Mouse (Mus musculus) heart, embryonic 15.5 days (tissue): ENCODE results near the gene Creg2. TPM values are rescaled to one million over a fixed set of nuclear protein-coding genes. Genes with fewer than 3 reads are reported as not detected.

Experiments used
- ATAC-seq: fragments of 200-750 bp; cut with Nextera tagmentation; replicated peaks from 2 replicates; pipeline ENCODE4 v1.8.0; 2017; ENCODE audit warnings: low read depth, moderate TSS enrichment; ENCODE audit not compliant: insufficient number of reproducible peaks, insufficient read depth, low FRiP score
- H3K27ac ChIP-seq: fragments of 300-500 bp; sonication (generic); 2 replicates; pipeline ENCODE4 v1.5.1; 2015; ENCODE audit warnings: mild to moderate bottlenecking, inconsistent platforms
- H3K27me3 ChIP-seq: fragments of 300-500 bp; sonication (generic); 2 replicates; pipeline ENCODE4 v1.6.1; 2015; ENCODE audit warnings: inconsistent platforms
- H3K36me3 ChIP-seq: fragments of 300-500 bp; sonication (generic); 2 replicates; pipeline ENCODE4 v1.6.1; 2015; ENCODE audit warnings: mild to moderate bottlenecking, inconsistent platforms
- H3K4me1 ChIP-seq: fragments of 300-500 bp; sonication (generic); replicated peaks from 2 replicates; pipeline ENCODE4 v1.6.1; 2015; ENCODE audit warnings: inconsistent platforms
- H3K4me2 ChIP-seq: fragments of 300-500 bp; sonication (generic); 2 replicates; pipeline ENCODE4 v1.6.1; 2015; ENCODE audit warnings: inconsistent platforms, mild to moderate bottlenecking, moderate library complexity
- H3K4me3 ChIP-seq: fragments of 300-500 bp; sonication (generic); 2 replicates; pipeline ENCODE4 v1.5.1; 2015; ENCODE audit warnings: mild to moderate bottlenecking, inconsistent platforms
- H3K9ac ChIP-seq: fragments of 300-500 bp; sonication (generic); 2 replicates; pipeline ENCODE4 v1.6.1; 2015; ENCODE audit warnings: mild to moderate bottlenecking, inconsistent platforms
- H3K9me3 ChIP-seq: fragments of 300-500 bp; sonication (generic); replicated peaks from 2 replicates; pipeline ENCODE4 v1.6.1; 2016; ENCODE audit warnings: inconsistent platforms
- WGBS: fragments of 180-500 bp; shearing (Covaris S2); methylation state at CpG from one replicate; pipeline ENCODE4 v1.1.7; 2015; ENCODE audit warnings: mixed read lengths; 5-methylcytosine and 5-hydroxymethylcytosine counted together
- polyA plus RNA-seq: library from polyadenylated mRNA; unstranded; fragments of >200 nt; fragmentation: Nextera tagmentation; extraction: Ambion mirVana; gene quantifications from 2 replicates; pipeline ENCODE4 v1.2.1, GENCODE M21; 2015

Creg2 gene
- polyA plus RNA-seq, 1 experiment from 2014 or later, result 0.01 TPM

- H3K4me2 ChIP-seq, result peak overlapping the region; percentile 100
- peaks cover 16% of the 10 kb centered on the region for H3K4me1 ChIP-seq
- H3K27me3 ChIP-seq, result peaks cover 60% of the 10 kb centered on the region
- ATAC-seq, result peak; percentile 72
- no peaks in the 10 kb centered on the region for H3K9me3 ChIP-seq
- H3K9ac ChIP-seq, result peak overlapping the region; percentile 40
- no peak overlapping the region for H3K27ac ChIP-seq
- 2% methylated on average over 72 of the region's 73 CpGs for WGBS
- H3K36me3 ChIP-seq, result no peaks in the 10 kb centered on the region
- peak overlapping the region; percentile 62 for H3K4me3 ChIP-seq
Measured at GRCm38 (mm10) chr1:39650435-39651240, 636 bp downstream of the Creg2 start.

DNA sequence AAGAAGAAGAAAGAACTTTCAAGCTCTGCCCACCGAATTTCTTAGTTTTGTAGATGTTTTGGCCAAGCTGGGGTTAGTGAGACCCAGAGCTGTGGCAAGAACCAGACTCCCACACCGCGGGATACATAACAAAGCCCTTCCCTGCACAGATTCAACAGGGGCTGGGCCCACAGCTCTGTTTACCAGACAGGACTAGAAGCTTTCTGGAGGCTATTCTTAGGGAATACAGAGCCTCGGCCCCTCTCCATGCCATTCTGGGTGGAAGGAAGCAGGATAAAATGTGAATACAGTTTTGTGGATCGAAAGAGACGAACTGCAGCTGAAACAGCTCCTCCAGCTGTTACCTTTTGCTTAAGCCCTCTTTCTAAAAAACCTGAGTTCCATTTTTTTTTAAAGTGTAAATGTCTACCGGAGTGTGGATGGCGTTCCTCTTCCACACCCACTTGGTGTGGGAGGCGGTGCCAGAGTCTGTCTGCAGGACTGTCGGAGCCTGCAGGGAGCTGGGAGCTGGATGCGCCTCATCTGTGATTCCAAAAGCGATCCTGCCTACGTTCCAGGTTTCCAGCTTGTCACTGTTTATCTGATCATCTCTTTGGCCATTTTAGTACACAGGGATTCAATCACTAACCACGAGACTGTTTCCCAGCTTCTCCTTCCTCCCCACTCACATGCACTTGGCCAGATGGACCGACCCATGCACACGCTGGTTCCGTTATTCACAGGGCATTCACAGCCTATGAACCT is 1.4 kb downstream of the Creg2 start:
- Histone ChIP-seq H3K4me1 (peaks cover 16% of the 10 kb centered on the region), H3K27ac (no peak overlapping the region), H3K27me3 (peaks cover 60% of the 10 kb centered on the region), H3K9me3 (no peaks in the 10 kb centered on the region), H3K9ac (peak overlapping the region; percentile 40), H3K36me3 (no peaks in the 10 kb centered on the region), H3K4me2 (peak overlapping the region; percentile 100), H3K4me3 (peak overlapping the region; percentile 62)
- 19% methylated on average over 17 of the region's 17 CpGs for WGBS
- ATAC-seq, result no peak

- Histone ChIP-seq H3K36me3 (no peaks in the 10 kb centered on the region), H3K27me3 (peaks cover 60% of the 10 kb centered on the region), H3K4me1 (peaks cover 16% of the 10 kb centered on the region), H3K4me2 (no peak overlapping the region), H3K9me3 (no peaks in the 10 kb centered on the region), H3K27ac (no peak overlapping the region), H3K4me3 (no peak overlapping the region), H3K9ac (no peak overlapping the region)
- no peak for ATAC-seq
- 82% methylated on average over 7 of the region's 7 CpGs for WGBS
Measured at GRCm38 (mm10) chr1:39648584-39648983, 2.7 kb downstream of the Creg2 start.

- 52% methylated on average over 8 of the region's 8 CpGs for WGBS
- ATAC-seq, result no peak
- Histone ChIP-seq H3K27ac (no peak overlapping the region), H3K9ac (no peak overlapping the region), H3K36me3 (no peaks in the 10 kb centered on the region), H3K27me3 (peaks cover 39% of the 10 kb centered on the region), H3K4me3 (no peak overlapping the region), H3K4me2 (no peak overlapping the region), H3K4me1 (peaks cover 15% of the 10 kb centered on the region), H3K9me3 (no peaks in the 10 kb centered on the region)
Measured at GRCm38 (mm10) chr1:39645905-39646759, 5.1 kb downstream of the Creg2 start.

DNA sequence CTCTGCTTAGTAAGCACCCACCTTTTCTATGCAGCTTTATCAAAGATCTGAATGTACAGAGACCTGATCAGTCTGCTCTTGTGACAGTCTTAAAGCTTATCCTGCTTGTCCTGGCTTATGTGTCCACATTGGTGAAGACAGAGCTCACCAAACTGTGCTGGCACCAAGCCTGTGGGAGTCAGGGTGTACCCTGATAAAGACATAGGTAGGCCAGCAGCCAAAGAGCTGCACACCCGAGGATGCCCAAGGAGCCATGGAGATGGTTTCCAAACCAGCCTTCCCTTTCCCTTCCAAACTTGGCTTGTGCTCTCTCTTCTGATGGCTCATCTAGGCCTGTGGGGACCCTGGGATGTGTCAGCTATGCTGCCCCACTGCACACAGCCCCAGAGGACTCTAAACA is 6.9 kb downstream of the Creg2 start:
- Histone ChIP-seq H3K36me3 (no peaks in the 10 kb centered on the region), H3K9me3 (no peaks in the 10 kb centered on the region), H3K27me3 (peaks cover 23% of the 10 kb centered on the region), H3K27ac (no peak overlapping the region), H3K4me2 (no peak overlapping the region), H3K4me1 (no peaks in the 10 kb centered on the region), H3K4me3 (no peak overlapping the region), H3K9ac (no peak overlapping the region)
- no peak for ATAC-seq
- 41% methylated on average over 1 of the region's 1 CpGs for WGBS

DNA sequence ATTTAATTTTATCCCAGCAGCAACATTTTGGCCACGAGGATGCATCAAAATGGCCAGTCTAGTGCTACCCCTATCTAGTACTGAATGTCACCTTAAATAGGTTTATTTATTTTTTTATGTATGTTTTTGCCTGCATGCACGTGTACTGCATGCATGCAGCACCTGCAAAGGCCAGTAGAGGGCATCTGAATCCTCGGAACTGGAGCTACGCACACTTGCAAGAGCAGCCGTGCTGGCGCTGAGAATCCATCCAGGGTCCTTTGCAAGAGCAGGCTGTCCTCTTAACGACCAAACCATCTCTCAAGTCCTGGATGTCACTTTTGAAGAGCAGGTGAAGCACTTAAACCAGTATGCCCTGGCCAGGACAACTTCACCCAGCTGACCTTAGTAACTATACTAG is 9.6 kb downstream of the Creg2 start:
- Histone ChIP-seq H3K4me3 (no peak overlapping the region), H3K27ac (no peak overlapping the region), H3K9me3 (no peaks in the 10 kb centered on the region), H3K36me3 (no peaks in the 10 kb centered on the region), H3K4me1 (no peaks in the 10 kb centered on the region), H3K4me2 (no peak overlapping the region), H3K27me3 (no peaks in the 10 kb centered on the region), H3K9ac (no peak overlapping the region)
- no peak for ATAC-seq
- WGBS, result 83% methylated on average over 7 of the region's 7 CpGs

- H3K9me3 ChIP-seq, result no peaks in the 10 kb centered on the region
- no peak overlapping the region for H3K9ac ChIP-seq
- H3K36me3 ChIP-seq, result no peaks in the 10 kb centered on the region
- no peak overlapping the region for H3K4me2 ChIP-seq
- no peak overlapping the region for H3K4me3 ChIP-seq
- H3K27ac ChIP-seq, result no peak overlapping the region
- H3K4me1 ChIP-seq, result no peaks in the 10 kb centered on the region
- ATAC-seq, result no peak
- H3K27me3 ChIP-seq, result no peaks in the 10 kb centered on the region
- 62% methylated on average over 8 of the region's 8 CpGs for WGBS
Measured at GRCm38 (mm10) chr1:39637139-39637538, 14.1 kb downstream of the Creg2 start.

GRCm38 (mm10) chr1:39636660-39637059 is 14.6 kb downstream of the Creg2 start:
- Histone ChIP-seq H3K4me2 (no peak overlapping the region), H3K36me3 (no peaks in the 10 kb centered on the region), H3K27me3 (no peaks in the 10 kb centered on the region), H3K4me3 (no peak overlapping the region), H3K27ac (no peak overlapping the region), H3K4me1 (no peaks in the 10 kb centered on the region), H3K9me3 (no peaks in the 10 kb centered on the region), H3K9ac (no peak overlapping the region)
- ATAC-seq, result no peak
- 5% methylated on average over 5 of the region's 5 CpGs for WGBS

DNA sequence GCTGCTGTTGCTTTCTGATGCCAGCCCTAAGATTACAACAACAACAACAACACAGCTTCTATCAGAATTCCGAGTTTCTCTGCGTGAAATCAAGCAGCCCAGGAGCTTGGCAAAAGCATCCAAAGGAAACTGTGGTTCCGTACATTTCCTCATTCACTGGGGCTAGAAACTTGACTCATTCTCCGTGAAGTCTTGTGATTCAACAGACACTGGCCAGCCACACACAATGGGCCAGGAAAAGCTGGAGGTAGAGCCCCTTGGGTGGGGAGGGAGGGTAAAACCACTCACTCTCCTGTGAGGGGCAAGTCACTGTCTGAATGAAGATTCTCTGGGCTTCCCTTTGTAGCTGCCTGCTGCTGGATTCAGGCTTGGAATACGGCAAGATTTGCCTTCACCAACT is 15.1 kb downstream of the Creg2 start:
- H3K9me3 ChIP-seq, result no peaks in the 10 kb centered on the region
- H3K27ac ChIP-seq, result no peak overlapping the region
- no peaks in the 10 kb centered on the region for H3K36me3 ChIP-seq
- no peak overlapping the region for H3K4me2 ChIP-seq
- WGBS, result 45% methylated on average over 5 of the region's 5 CpGs
- H3K4me1 ChIP-seq, result no peaks in the 10 kb centered on the region
- H3K4me3 ChIP-seq, result no peak overlapping the region
- no peaks in the 10 kb centered on the region for H3K27me3 ChIP-seq
- no peak for ATAC-seq
- H3K9ac ChIP-seq, result no peak overlapping the region

GRCm38 (mm10) chr1:39628606-39629005 is 22.7 kb downstream of the Creg2 start:
- no peak overlapping the region for H3K4me3 ChIP-seq
- H3K9me3 ChIP-seq, result no peaks in the 10 kb centered on the region
- H3K27ac ChIP-seq, result no peak overlapping the region
- H3K4me1 ChIP-seq, result no peaks in the 10 kb centered on the region
- no peak overlapping the region for H3K9ac ChIP-seq
- 74% methylated on average over 9 of the region's 9 CpGs for WGBS
- no peak for ATAC-seq
- H3K4me2 ChIP-seq, result no peak overlapping the region
- no peaks in the 10 kb centered on the region for H3K36me3 ChIP-seq
- no peaks in the 10 kb centered on the region for H3K27me3 ChIP-seq

DNA sequence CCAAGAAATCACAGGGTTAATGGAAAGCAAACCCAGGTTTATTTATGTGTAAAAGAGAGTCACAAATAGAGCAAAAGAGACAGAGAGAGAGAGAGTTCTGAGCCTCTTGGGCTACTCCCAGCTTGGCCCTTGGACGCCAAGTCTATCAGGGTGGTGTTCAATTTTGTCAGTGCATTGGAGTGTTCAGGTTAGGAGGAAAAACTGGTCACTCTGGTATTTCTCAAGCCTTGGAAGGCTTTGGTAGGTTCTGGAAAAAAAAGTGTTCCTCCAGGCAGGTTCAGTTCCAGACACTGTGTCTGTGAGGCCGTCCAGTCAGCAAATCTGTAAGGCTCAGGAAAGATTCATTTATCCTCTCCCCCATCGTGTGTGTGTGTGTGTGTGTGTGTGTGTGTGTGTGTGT is 25.8 kb downstream of the Creg2 start:
- Histone ChIP-seq H3K9me3 (no peaks in the 10 kb centered on the region), H3K27me3 (no peaks in the 10 kb centered on the region), H3K4me1 (no peaks in the 10 kb centered on the region), H3K4me2 (no peak overlapping the region), H3K27ac (no peak overlapping the region), H3K4me3 (no peak overlapping the region), H3K36me3 (no peaks in the 10 kb centered on the region), H3K9ac (no peak overlapping the region)
- ATAC-seq, result no peak
- WGBS, result 53% methylated on average over 3 of the region's 3 CpGs
